Mouse (Mus musculus) left cerebral cortex, adult 2 months (tissue): ENCODE measurements at regions not wholly inside any gene's neighbourhood (a gene's known extent, or its start where the extent isn't known, plus 50 kb on each side); places are given as distances from the start of the nearest gene placed in this dataset.
"Not testable (repeated sequence)": the region's sequence is repeated elsewhere in the genome, so short reads cannot be mapped to it uniquely, and the experiment has no call there.

ENCODE experiments used
- DNase-seq, 2 experiments: peaks; one replicate each; pipeline ENCODE4 v3.0.0; 2021 to 2022; ENCODE audit warnings: low spot score in 2 of 2, mixed read lengths in 1 of 2; ENCODE audit errors: extremely low spot score in 1 of 2
- H3K27ac ChIP-seq: fragments of 200-600 bp; 2 replicates; pipeline ENCODE4 v1.8.1; 2022
- H3K4me3 ChIP-seq: fragments of 200-600 bp; 2 replicates; pipeline ENCODE4 v1.8.1; 2022
- CTCF ChIP-seq: fragments of 200-600 bp; IDR thresholded peaks from 2 replicates; pipeline ENCODE4 v1.8.1; 2022; ENCODE audit warnings: antibody characterized with exemption, mild to moderate bottlenecking, moderate library complexity
- intact Hi-C: fragments of 180-260 bp; cut with DNase I; formaldehyde crosslinking; loops from one replicate; pipeline ENCODE4 v1.15.1; 2025

DNA sequence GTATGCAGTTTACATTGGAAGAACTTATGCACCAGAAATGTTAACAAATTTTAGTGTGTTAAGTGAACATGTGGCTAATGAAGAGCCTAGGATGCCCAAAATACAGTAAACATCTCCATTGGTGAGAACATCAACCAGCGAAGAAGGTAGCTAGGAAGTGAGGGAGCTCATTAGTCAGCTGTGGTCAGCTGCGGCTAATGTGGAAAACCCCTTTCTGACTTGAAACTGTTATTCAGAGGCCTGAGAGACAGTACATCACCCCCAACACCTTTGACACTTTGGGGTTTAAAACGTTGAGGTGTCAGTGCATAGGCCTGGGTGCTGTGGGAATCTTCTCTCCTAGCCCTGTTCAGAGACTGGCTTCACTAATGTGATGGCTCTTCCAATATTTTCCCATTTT, 451.0 kb upstream of the Ptger4 start:
- Histone ChIP-seq H3K27ac (no peak overlapping the region), H3K4me3 (no peak overlapping the region)
- intact Hi-C loops = no loop called here
- TF ChIP-seq CTCF = no peak
- DNase-seq = no peak

- intact Hi-C loops = no loop called here
- no peak overlapping the region for H3K27ac ChIP-seq
- H3K4me3 ChIP-seq = no peak overlapping the region
- TF ChIP-seq CTCF = no peak
- DNase-seq = no peak
These were observed 464.5 kb upstream of the Ptger4 start for GRCm38 (mm10) chr15:5708454-5708853.

DNA sequence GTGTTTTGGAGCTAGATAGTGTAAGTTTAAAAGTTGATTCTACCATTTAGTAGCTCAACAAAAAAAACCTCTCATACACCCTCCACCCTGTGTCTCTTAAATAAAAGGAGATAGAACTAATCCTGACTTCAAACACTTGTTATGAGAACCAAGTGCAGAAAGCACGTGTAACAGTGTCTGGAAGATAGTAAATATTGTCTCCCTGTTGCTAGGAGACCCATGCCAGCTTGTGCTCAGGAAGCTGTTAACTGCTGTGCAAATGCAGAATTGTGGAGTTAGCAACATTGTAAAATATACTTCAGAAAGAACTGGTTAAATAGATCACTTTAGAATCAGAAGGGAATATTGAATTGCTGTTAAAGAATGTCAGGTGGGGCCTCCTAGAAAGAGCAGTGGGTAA, 496.7 kb upstream of the Ptger4 start:
- intact Hi-C loops = no loop called here
- no peak for DNase-seq
- no peak overlapping the region for H3K27ac ChIP-seq
- H3K4me3 ChIP-seq = no peak overlapping the region
- TF ChIP-seq CTCF = no peak

- no peak overlapping the region for H3K27ac ChIP-seq
- no peak overlapping the region for H3K4me3 ChIP-seq
- intact Hi-C loops = no loop called here
- TF ChIP-seq CTCF = no peak
- DNase-seq = no peak
These were observed 499.9 kb upstream of the Ptger4 start for GRCm38 (mm10) chr15:5743893-5744292.

GRCm38 (mm10) chr15:5758690-5759089, 514.7 kb upstream of the Ptger4 start:
- DNase-seq = no peak
- TF ChIP-seq CTCF = no peak
- H3K27ac ChIP-seq = no peak overlapping the region
- intact Hi-C loops = no loop called here
- H3K4me3 ChIP-seq = no peak overlapping the region

- no peak for DNase-seq
- intact Hi-C loops = no loop called here
- H3K27ac ChIP-seq = no peak overlapping the region
- no peak overlapping the region for H3K4me3 ChIP-seq
- TF ChIP-seq CTCF = no peak
These were observed 518.2 kb upstream of the Ptger4 start for GRCm38 (mm10) chr15:5762216-5762615.

- Histone ChIP-seq H3K4me3 (no peak overlapping the region), H3K27ac (no peak overlapping the region)
- no peak for TF ChIP-seq CTCF
- intact Hi-C loops = no loop called here
- DNase-seq = no peak
These were observed 522.5 kb upstream of the Dab2 start for GRCm38 (mm10) chr15:5777074-5777473.

GRCm38 (mm10) chr15:5799917-5800316, 499.7 kb upstream of the Dab2 start:
- no peak for DNase-seq
- no peak overlapping the region for H3K27ac ChIP-seq
- H3K4me3 ChIP-seq = no peak overlapping the region
- TF ChIP-seq CTCF = no peak
- intact Hi-C loops = no loop called here

GRCm38 (mm10) chr15:5811154-5811732, 488.3 kb upstream of the Dab2 start:
- intact Hi-C loops = no loop called here
- no peak for DNase-seq
- no peak overlapping the region for H3K4me3 ChIP-seq
- no peak for TF ChIP-seq CTCF
- H3K27ac ChIP-seq = no peak overlapping the region

DNA sequence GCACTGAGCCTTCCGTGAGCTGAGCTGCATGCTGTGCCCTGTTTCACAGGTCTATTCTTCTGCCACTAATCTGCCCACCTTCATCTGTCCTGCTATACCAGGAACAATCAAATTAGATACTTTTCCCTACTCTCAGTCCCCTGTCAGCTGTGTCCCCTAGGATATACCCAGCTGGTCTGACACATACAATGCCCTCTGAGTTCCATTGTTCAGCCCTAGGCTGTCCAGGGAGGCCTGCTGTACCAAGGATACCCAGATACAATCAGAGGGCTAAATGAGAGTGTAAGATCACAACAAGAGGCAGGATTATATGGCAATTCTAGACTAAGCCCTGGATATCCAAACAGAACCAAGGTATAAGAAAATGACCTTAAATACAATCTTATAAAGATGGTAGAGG, 487.6 kb upstream of the Dab2 start:
- intact Hi-C loops = no loop called here
- Histone ChIP-seq H3K4me3 (no peak overlapping the region), H3K27ac (no peak overlapping the region)
- no peak for DNase-seq
- no peak for TF ChIP-seq CTCF

- no peak overlapping the region for H3K27ac ChIP-seq
- DNase-seq = no peak
- H3K4me3 ChIP-seq = no peak overlapping the region
- intact Hi-C loops = no loop called here
- no peak for TF ChIP-seq CTCF
These were observed 481.5 kb upstream of the Dab2 start for GRCm38 (mm10) chr15:5817901-5818576.

DNA sequence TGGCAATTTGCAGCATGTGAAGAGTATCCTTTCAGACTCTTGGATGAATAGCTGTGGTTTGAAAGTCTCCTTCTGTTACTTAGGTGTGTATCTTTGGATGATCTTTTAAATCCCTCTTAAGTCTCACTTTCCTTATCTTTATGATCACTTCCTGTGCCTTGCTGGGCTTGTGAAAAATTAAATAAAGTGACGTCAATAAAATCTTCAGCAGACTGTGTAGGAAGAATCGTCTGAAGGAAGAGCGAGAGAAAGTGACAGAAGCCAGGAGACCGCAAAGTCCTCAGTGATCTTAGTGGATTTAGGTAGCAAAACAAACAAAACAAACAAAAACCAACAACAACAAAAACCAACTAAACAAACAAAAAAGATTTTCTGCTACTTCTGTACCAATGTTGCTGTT, 459.6 kb upstream of the Dab2 start:
- no peak for DNase-seq
- no peak overlapping the region for H3K27ac ChIP-seq
- no peak for TF ChIP-seq CTCF
- intact Hi-C loops = no loop called here
- no peak overlapping the region for H3K4me3 ChIP-seq

- DNase-seq, intact Hi-C loops, H3K27ac ChIP-seq, H3K4me3 ChIP-seq: not testable (repeated sequence)
These were observed 458.0 kb upstream of the Dab2 start for GRCm38 (mm10) chr15:5841369-5842149.
